Mouse (Mus musculus): ENCODE results near the gene D430042O09Rik. TPM values are rescaled to one million over a fixed set of nuclear protein-coding genes. Genes with fewer than 3 reads are reported as not detected.

D430042O09Rik gene
- polyA plus RNA-seq, 1 experiment from 2014 or later, result 7.2 TPM

GRCm38 (mm10) chr7:125766976-125767831 lies 59.5 kb downstream of the D430042O09Rik start:
- DNase-seq (ENCODE audit: low spot score) (peak; percentile 79), ATAC-seq (ENCODE audit: low FRiP score) (peak; percentile 61; the same call in 1 of the 2 replicates)
- H3K27me3 ChIP-seq (ENCODE audit: control insufficient read depth, insufficient read depth, low read length), result no peaks in the 10 kb centered on the region
- H3K4me2 ChIP-seq (replicated peaks), result no peak overlapping the region
- H3K9ac ChIP-seq, result no peak overlapping the region
- whole genome bisulfite sequencing, result 71% methylated on average over 9 of the region's 9 CpGs
- H3K9me3 ChIP-seq (ENCODE audit: control insufficient read depth, low read length), result no peaks in the 10 kb centered on the region
- 0 out of 2 replicates have a peak overlapping the region, but pooled peaks have one; percentile 11 for H3K27ac ChIP-seq
- peaks cover 3% of the 10 kb centered on the region; the same call in 1 of the 2 replicates for H3K36me3 ChIP-seq (replicated peaks; ENCODE audit: control insufficient read depth, insufficient read depth)
- H3K4me3 ChIP-seq (replicated peaks; ENCODE audit: low read length), result no peak overlapping the region
- peaks cover 10% of the 10 kb centered on the region for H3K4me1 ChIP-seq (replicated peaks; ENCODE audit: control insufficient read depth, insufficient read depth, low read length)

DNA sequence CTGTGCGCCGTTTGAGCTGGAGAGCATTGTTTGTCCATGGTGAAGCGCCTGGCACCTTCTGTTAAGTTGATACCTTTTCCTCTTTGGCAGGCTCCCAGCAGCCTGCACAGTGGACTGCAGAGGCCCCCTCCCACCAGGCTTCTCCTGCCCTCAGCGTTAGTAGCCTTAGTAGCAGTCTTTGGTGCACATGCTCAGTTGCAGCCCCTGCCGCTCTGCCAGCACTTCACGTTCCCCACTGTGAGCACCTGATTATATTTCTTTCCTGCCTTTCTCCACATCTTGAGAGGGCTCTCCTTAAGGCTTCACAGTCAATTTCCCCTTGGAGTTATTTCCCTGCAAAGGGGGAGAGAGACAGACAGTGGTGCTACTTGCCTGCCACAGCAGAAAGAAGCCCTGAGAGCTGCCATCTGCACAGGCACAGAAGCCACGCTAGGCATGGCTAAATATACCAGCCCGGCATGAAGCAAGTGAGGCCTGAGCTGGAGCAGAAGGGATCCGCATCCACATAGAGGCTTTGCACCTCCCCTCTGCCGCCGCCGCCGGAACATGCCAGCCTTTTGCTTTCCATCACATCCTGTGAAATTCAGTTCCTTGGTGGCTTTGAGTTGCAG lies 65.4 kb downstream of the D430042O09Rik start:
- no peak overlapping the region for H3K4me3 ChIP-seq (replicated peaks; ENCODE audit: low read length)
- no peaks in the 10 kb centered on the region for H3K9me3 ChIP-seq (ENCODE audit: control insufficient read depth, low read length)
- H3K4me2 ChIP-seq (replicated peaks), result no peak overlapping the region
- DNase-seq (ENCODE audit: low spot score) (peak; percentile 38), ATAC-seq (ENCODE audit: low FRiP score) (peak; percentile 53; the same call in 1 of the 2 replicates)
- WGBS, result 71% methylated on average over 13 of the region's 13 CpGs
- H3K36me3 ChIP-seq (replicated peaks; ENCODE audit: control insufficient read depth, insufficient read depth), result peaks cover 3% of the 10 kb centered on the region; the same call in 1 of the 2 replicates
- H3K27me3 ChIP-seq (ENCODE audit: control insufficient read depth, insufficient read depth, low read length), result no peaks in the 10 kb centered on the region
- H3K4me1 ChIP-seq (replicated peaks; ENCODE audit: control insufficient read depth, insufficient read depth, low read length), result no peaks in the 10 kb centered on the region; the same call in 1 of the 2 replicates
- H3K9ac ChIP-seq, result no peak overlapping the region
- H3K27ac ChIP-seq, result peak overlapping the region; percentile 28

DNA sequence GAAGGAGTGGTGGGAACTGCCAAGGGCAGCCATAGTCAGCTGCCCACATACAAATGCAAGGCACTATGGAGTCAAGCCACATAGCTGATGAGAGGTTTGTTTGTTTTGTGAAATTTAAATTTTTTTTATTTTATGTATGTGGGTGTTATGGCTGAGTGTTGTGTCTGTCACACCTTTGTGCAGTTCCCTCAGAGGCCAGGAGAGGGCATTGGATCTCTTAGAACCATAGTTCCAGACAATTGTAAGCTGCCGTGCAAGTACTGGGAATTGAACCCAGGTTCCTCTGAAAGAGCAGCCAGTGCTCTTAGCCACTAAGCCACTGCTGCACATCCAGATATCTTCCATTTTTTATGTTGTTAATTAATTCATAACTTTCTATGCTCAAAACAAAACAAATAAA lies 75.5 kb downstream of the D430042O09Rik start:
- ATAC-seq (ENCODE audit: low FRiP score), result no peak
- H3K36me3 ChIP-seq (replicated peaks; ENCODE audit: control insufficient read depth, insufficient read depth), result no peaks in the 10 kb centered on the region
- no peaks in the 10 kb centered on the region for H3K27me3 ChIP-seq (ENCODE audit: control insufficient read depth, insufficient read depth, low read length)
- no peak overlapping the region for H3K4me3 ChIP-seq (replicated peaks; ENCODE audit: low read length)
- WGBS, result 74% methylated on average over 1 of the region's 1 CpGs
- DNase-seq (ENCODE audit: low spot score), result no peak
- H3K4me1 ChIP-seq (replicated peaks; ENCODE audit: control insufficient read depth, insufficient read depth, low read length), result no peaks in the 10 kb centered on the region
- no peak overlapping the region for H3K4me2 ChIP-seq (replicated peaks)
- no peaks in the 10 kb centered on the region for H3K9me3 ChIP-seq (ENCODE audit: control insufficient read depth, low read length)
- no peak overlapping the region for H3K27ac ChIP-seq
- no peak overlapping the region for H3K9ac ChIP-seq

DNA sequence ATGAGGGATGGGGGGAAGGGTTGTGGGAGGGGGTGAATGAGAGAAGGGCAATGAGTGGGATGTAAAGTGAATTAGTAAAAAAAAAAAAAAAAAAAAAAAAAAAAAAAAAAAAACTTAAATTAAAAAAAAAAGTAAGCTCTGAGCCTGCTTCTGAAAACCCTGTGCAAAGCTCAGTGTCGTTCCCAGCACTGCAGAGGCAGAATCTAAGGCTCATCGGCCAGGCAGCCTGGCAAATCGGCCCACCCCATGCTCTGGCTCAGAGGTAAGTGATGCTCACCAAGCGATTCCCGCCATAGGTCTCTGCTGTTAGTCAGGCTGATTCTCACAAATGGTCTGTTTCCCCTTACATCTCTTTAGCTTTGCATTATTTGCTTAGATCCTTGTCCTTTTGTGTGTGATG lies 78.4 kb downstream of the D430042O09Rik start:
- H3K9me3 ChIP-seq (ENCODE audit: control insufficient read depth, low read length), result no peaks in the 10 kb centered on the region
- H3K4me1 ChIP-seq (replicated peaks; ENCODE audit: control insufficient read depth, insufficient read depth, low read length), result 0 out of 2 replicates have a peak, but pooled peaks cover 5% of the 10 kb centered on the region
- no peak overlapping the region for H3K9ac ChIP-seq
- ATAC-seq (ENCODE audit: low FRiP score) (no peak), DNase-seq (ENCODE audit: low spot score) (no peak)
- no peak overlapping the region for H3K4me3 ChIP-seq (replicated peaks; ENCODE audit: low read length)
- H3K4me2 ChIP-seq (replicated peaks), result no peak overlapping the region
- WGBS, result 79% methylated on average over 5 of the region's 5 CpGs
- no peaks in the 10 kb centered on the region for H3K27me3 ChIP-seq (ENCODE audit: control insufficient read depth, insufficient read depth, low read length)
- no peaks in the 10 kb centered on the region for H3K36me3 ChIP-seq (replicated peaks; ENCODE audit: control insufficient read depth, insufficient read depth)
- H3K27ac ChIP-seq, result no peak overlapping the region

GRCm38 (mm10) chr7:125787046-125787445 lies 79.4 kb downstream of the D430042O09Rik start:
- H3K36me3 ChIP-seq (replicated peaks; ENCODE audit: control insufficient read depth, insufficient read depth), result no peaks in the 10 kb centered on the region

GRCm38 (mm10) chr7:125790039-125790438 lies 82.4 kb downstream of the D430042O09Rik start:
- ATAC-seq (ENCODE audit: low FRiP score) (no peak), DNase-seq (ENCODE audit: low spot score) (no peak)
- Histone ChIP-seq H3K4me2 (replicated peaks) (no peak overlapping the region), H3K9me3 (ENCODE audit: control insufficient read depth, low read length) (no peaks in the 10 kb centered on the region), H3K4me1 (replicated peaks; ENCODE audit: control insufficient read depth, insufficient read depth, low read length) (0 out of 2 replicates have a peak, but pooled peaks cover 5% of the 10 kb centered on the region), H3K36me3 (replicated peaks; ENCODE audit: control insufficient read depth, insufficient read depth) (no peaks in the 10 kb centered on the region), H3K4me3 (replicated peaks; ENCODE audit: low read length) (no peak overlapping the region), H3K27me3 (ENCODE audit: control insufficient read depth, insufficient read depth, low read length) (no peaks in the 10 kb centered on the region), H3K27ac (no peak overlapping the region), H3K9ac (no peak overlapping the region)
- WGBS, result 75% methylated on average over 8 of the region's 8 CpGs

More at GRCm38 (mm10) chr7:125787046-125787445, 79.4 kb downstream of the D430042O09Rik start:
- Histone ChIP-seq H3K9me3 (ENCODE audit: control insufficient read depth, low read length) (no peaks in the 10 kb centered on the region), H3K27me3 (ENCODE audit: control insufficient read depth, insufficient read depth, low read length) (no peaks in the 10 kb centered on the region), H3K4me3 (replicated peaks; ENCODE audit: low read length) (no peak overlapping the region), H3K4me2 (replicated peaks) (no peak overlapping the region), H3K9ac (no peak overlapping the region), H3K4me1 (replicated peaks; ENCODE audit: control insufficient read depth, insufficient read depth, low read length) (0 out of 2 replicates have a peak, but pooled peaks cover 5% of the 10 kb centered on the region), H3K27ac (no peak overlapping the region)
- DNase-seq (ENCODE audit: low spot score) (no peak), ATAC-seq (ENCODE audit: low FRiP score) (no peak)
- WGBS, result 72% methylated on average over 7 of the region's 7 CpGs

GRCm38 (mm10) chr7:125806571-125806970 lies 98.9 kb downstream of the D430042O09Rik start:
- Histone ChIP-seq H3K27me3 (ENCODE audit: control insufficient read depth, insufficient read depth, low read length) (no peaks in the 10 kb centered on the region), H3K4me1 (replicated peaks; ENCODE audit: control insufficient read depth, insufficient read depth, low read length) (no peaks in the 10 kb centered on the region), H3K4me3 (replicated peaks; ENCODE audit: low read length) (no peak overlapping the region), H3K4me2 (replicated peaks) (no peak overlapping the region), H3K27ac (no peak overlapping the region), H3K9me3 (ENCODE audit: control insufficient read depth, low read length) (no peaks in the 10 kb centered on the region), H3K9ac (no peak overlapping the region), H3K36me3 (replicated peaks; ENCODE audit: control insufficient read depth, insufficient read depth) (no peaks in the 10 kb centered on the region)
- WGBS, result 83% methylated on average over 1 of the region's 1 CpGs
- ATAC-seq (ENCODE audit: low FRiP score) (no peak), DNase-seq (ENCODE audit: low spot score) (no peak)

DNA sequence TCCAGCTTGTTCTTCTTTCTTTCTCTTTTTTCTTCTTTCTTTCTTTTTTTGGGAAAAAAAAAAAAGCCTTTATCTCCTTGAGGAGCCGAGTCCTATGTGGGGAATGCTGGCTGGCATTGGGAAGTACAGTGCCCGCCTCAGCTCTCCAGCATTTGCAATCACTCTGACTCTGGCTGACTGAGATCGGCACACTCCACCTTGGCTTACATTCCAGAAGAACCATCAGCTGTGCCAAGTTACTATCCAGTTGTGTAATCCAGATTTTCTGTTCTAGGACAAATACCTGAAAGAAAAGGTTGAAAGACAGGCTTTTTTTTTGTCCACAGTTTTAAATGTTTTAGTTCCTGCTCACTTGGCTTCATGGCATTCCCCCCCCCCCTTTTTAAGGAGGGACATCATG lies 100.5 kb downstream of the D430042O09Rik start:
- Histone ChIP-seq H3K36me3 (replicated peaks; ENCODE audit: control insufficient read depth, insufficient read depth) (0 out of 2 replicates have a peak, but pooled peaks cover 4% of the 10 kb centered on the region), H3K9ac (no peak overlapping the region), H3K4me2 (replicated peaks) (no peak overlapping the region), H3K4me1 (replicated peaks; ENCODE audit: control insufficient read depth, insufficient read depth, low read length) (no peaks in the 10 kb centered on the region), H3K4me3 (replicated peaks; ENCODE audit: low read length) (no peak overlapping the region), H3K27ac (no peak overlapping the region), H3K27me3 (ENCODE audit: control insufficient read depth, insufficient read depth, low read length) (no peaks in the 10 kb centered on the region), H3K9me3 (ENCODE audit: control insufficient read depth, low read length) (no peaks in the 10 kb centered on the region)
- 94% methylated on average over 3 of the region's 3 CpGs for WGBS
- no peak for ATAC-seq (ENCODE audit: low FRiP score)
- DNase-seq (ENCODE audit: low spot score), result no peak

DNA sequence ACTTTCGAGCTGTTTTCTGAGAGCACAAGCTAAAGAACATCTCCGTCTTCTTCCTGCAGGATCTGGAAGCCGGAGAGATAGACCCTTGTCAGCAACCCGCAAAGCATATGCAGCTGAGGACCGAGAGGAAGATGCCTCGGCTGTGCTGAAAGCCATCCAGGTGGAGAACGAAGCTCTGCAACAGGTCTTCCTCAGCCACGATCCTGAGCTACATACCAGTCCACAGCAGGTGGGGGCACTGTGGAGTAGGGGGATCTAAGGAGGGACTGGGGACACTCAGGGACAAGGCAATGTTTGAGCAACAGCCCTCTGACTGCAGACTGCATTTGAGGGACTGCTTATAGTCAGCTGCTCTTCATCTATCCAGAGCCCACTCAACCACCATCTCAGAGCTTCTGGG lies 105.0 kb downstream of the D430042O09Rik start:
- H3K27ac ChIP-seq, result no peak overlapping the region
- DNase-seq (ENCODE audit: low spot score), result no peak
- H3K9ac ChIP-seq, result no peak overlapping the region
- H3K27me3 ChIP-seq (ENCODE audit: control insufficient read depth, insufficient read depth, low read length), result no peaks in the 10 kb centered on the region
- H3K4me3 ChIP-seq (replicated peaks; ENCODE audit: low read length), result no peak overlapping the region
- H3K36me3 ChIP-seq (replicated peaks; ENCODE audit: control insufficient read depth, insufficient read depth), result peaks cover 11% of the 10 kb centered on the region; the same call in 1 of the 2 replicates
- no peak overlapping the region for H3K4me2 ChIP-seq (replicated peaks)
- no peak for ATAC-seq (ENCODE audit: low FRiP score)
- 94% methylated on average over 8 of the region's 8 CpGs for WGBS
- H3K9me3 ChIP-seq (ENCODE audit: control insufficient read depth, low read length), result no peaks in the 10 kb centered on the region
- 0 out of 2 replicates have a peak, but pooled peaks cover 3% of the 10 kb centered on the region for H3K4me1 ChIP-seq (replicated peaks; ENCODE audit: control insufficient read depth, insufficient read depth, low read length)
